Mouse (Mus musculus) CD4-positive helper T cell, adult 2 months (primary cell): ENCODE data around the gene Bhlhe40.

Source experiments
- DNase-seq: peaks from one replicate; pipeline ENCODE4 v3.0.0-alpha.2; 2012; ENCODE audit warnings: low read depth, missing footprints, low spot score

The Bhlhe40 gene

DNA sequence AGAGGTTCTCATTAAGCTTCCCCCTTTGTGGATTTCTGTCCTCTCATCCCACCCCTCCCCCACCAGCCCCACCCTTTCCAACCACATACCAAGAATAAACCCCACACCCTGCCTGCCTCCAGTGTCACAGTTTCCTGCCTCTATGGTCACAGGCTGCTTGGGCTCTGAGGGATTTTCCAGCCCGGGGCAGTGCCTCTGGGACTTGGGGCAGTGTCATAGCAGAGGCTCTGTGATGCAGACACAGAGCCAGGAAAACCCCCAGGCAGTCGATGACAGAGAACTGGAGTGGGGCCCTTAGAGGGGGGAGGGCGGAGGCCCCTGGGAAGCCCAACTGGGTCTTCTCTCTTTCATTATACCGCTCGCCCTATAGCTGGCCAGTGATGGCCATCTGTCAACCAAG is 27.9 kb downstream of the Bhlhe40 start:
- DNase-seq, result peak; percentile 88

DNA sequence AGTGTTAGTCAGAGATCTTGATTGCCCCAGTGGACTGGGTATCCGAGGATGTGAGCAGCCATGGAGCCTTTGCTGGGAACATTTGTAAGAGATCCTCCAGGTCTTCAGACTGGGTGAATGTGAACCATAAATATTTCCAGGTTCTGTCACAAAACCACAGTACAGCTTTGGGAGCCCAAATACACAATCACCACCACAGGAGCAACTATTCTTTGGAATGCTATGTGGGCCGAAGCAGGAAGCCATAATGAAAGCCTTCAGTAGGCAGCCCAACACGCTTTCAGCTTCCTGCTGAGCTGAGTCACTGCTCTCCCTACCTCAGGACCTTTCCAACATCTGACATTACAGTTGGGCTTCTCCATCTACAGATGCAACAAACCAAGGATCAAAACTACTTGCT is 32.6 kb downstream of the Bhlhe40 start:
- no peak for DNase-seq

DNA sequence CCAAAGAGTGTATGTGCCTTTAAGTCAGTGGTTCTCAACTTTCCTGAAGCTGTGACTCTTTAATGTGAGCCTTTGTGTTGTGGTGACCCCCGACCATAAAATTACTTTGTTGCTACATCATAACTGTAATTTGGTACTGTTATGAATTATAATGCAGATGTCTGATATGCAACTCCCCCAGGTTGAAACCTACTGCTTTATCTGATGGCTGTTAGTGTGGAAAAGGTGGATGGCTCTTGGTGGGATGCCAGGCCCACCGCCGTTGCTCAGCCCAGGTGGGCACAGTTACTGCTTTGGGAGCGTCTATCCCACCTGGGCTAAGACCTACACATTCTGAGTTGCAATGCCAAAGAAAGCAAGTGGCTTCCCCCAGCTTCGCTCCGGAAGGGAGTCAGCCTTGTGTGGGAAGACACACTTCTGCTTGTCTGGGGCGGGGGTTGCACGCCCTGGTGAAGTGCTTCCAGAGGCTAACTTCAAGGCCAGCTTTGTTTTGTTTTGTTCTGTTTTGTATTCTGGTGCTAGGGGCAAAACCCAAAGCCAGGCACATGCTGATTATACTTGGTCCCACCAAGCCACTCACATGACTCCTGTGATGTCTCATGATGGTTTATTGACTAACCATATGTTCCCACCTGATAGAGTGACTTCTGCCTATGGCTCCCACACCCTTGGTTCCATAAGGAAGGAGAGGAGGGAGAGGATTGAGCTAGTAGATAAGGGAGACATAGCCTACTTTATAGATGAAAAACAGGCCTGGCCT is 34.7 kb downstream of the Bhlhe40 start:
- DNase-seq, result no peak

DNA sequence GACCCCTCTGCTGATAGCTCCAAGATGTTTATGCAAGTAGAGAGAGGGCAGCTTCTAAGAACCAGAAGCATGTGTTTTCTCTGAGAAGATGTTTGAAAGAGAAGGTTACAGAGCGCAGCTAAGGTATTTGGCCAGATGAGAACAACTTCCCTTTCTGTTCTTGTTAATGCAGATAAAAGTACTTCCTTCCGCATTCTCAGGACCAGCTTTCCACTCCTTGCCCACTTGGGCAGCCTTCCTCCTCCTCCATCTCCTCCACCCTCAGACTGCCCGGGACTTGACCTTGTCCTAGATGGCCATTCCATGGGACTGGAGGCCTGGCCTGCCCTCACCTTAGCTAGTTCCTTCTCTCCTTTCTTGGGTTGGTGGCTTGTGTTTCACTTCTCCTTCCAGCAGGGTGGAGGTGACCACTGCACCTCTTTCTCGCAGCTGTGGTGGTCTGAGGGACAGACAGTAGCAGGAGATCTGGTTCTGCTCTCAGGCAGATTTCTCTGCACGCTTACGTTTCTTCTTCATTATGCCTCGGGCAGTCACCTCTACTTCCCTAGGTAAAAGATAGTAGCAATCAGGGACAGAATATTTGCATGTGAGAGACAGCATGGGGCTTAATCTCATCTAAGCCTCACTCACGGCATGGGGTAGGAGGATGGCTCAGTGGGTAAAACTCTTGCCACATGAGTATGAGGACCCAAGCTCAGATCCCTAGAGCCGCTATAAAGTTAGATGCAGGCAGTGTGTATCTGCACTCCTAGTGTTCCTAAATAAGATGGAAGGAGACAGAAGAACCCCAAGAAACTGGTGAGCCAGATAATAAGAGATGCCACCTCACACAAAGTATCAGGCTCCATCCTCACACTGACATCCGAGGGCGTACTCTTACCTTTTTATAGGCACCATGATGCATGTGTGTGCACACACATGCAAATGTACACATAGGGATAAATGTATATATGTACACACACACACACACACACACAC is 35.7 kb downstream of the Bhlhe40 start:
- DNase-seq, result no peak

DNA sequence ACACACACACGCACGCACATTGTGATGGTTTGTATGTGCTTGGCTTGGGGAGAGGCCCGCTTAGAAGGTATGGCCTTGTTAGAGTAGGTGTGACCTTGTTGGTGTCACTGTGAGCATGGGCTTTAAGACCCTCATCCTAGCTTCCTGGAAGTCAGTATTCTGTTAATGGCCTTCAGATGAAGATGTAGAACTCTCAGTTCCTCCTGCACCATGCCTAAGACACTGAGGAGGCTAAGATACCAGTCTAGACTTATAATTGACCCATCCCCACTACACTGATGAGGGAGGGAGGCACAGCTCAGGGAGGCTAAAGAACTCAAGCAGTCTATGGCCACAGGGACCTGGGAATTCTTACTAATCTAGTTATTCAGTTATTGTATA is 36.4 kb downstream of the Bhlhe40 start:
- DNase-seq, result no peak

DNA sequence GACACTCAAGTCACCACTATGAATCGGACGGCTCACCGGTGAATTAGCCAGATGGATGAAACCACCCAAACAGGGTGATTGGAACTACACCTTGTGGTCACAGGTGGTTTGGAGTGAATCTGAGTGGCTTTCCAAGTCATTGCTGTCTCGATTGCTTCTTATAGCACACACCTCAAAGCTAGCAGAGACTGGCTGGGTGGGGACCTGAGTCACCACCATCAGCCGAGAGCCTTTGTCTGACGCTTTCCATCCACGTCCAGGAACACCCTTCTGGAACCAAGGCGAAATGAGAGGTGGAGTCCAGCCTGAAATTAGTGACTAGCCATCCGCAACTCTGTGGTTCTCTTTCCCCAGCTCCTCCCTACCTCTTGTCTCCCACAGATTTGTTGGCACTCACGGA is 36.9 kb downstream of the Bhlhe40 start:
- DNase-seq, result no peak

DNA sequence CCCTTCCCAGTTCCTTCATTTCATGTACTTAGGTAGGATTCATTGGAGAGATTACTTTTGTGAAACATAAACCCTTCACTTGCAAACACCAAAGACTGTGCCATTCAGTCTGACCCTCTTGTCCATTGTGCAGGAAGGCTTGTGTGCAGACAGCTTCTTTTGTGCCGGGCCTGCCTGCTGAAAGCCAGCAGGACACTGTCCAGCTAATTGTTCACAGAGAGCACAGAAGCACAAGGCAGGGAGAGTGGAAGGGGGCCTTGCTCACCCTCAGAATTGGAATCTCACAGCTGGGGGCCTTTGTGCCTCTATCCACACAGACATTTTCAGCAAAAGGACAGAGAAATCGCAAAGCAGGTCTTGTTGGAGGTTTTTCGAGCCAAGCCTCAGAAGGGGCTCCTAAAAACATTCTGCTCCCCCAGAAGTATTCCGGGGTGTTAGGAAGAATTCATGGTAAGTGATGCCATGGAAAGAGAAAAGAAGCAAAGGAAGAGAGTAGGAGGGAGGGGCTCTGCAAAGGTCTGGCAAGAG is 38.0 kb downstream of the Bhlhe40 start:
- no peak for DNase-seq

DNA sequence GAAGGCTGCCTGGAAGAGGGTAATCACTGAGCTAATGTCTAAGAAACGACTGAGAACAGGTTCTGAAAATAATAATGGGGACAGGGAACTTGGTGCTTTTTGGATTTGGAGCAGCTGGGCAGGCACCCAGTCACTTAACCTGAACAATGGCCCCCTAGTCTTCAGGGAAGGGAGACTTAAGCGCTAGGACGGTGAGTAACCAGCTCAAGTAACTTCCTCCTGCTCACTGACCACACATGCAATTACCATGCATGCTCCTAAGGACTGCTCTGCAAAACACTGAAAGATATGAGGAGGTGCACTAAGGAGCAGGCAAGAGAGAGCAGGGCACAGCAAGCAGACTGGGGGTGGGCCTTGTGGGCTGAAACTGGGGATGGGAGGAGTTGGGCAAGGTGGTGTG is 39.2 kb downstream of the Bhlhe40 start:
- DNase-seq, result no peak

DNA sequence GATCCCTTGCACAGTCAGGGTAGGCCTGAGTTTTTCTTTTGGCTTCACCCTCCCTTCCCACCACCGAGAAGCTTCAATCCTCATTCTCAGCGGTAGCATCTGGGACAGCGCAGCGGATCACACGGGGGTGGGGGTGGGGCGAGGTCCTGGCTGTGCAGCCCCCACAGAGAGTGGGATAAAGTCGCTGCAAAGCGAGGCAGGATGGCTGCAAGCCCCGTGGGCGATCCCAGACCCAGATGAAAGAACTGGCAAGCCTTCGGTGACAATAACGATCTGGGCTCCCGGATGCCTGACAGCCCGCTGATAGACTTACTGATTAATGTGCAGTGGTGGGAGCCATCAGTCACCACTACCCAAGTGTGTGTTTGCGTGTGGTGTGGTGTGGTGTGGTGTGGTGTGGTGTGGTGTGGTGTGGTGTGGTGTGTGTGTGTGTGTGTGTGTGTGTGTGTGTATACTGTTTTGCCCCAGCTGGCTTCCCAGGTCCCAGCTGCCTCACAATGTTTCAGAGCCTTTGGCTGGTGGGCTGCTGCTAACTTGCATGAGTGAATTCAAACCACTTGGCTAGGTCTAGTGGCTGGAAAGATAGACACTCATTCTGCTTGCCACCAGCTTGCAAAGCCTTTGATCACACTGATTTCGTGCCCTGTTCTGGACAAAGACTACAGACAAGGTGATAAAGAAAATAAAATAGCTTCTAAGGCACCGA is 40.4 kb downstream of the Bhlhe40 start:
- DNase-seq, result no peak

DNA sequence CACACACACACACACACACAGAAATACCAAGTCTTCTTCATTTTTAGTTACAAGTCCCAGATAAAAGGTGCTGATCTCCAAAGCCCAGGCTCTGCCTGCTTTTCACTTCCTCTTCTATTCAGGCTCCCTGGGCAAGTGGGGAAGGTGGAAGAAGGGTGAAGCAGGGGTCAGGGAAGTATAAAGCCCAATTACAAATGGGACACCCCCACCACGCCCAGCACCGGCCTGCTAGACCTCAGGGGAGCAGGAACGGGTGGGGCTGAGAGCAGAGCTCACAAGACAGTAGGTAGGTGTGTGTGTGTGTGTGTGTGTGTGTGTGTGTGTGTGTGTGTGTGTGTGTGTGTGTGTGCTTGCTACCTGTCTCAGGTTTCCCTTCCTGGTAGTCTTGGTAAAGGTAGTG is 42.2 kb downstream of the Bhlhe40 start:
- no peak for DNase-seq

DNA sequence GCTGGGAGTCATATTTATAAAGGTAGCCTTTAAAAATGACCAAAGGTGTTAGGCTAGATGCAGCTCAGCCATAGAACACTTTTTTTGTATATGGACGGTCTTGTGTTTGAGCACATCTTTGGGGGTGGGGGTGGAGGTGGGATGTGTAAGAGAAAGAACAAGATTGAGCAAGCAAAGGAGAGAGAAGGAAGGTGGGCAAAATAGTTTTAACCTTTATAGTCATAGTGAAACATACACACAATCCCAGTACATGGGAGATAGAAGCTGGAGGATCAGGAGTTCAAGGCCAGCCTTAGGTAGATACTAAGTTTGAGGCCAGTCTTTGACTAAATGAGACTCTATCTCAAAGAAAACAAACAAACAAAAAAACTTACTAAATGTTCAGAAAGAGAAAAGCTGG is 42.7 kb downstream of the Bhlhe40 start:
- no peak for DNase-seq

DNA sequence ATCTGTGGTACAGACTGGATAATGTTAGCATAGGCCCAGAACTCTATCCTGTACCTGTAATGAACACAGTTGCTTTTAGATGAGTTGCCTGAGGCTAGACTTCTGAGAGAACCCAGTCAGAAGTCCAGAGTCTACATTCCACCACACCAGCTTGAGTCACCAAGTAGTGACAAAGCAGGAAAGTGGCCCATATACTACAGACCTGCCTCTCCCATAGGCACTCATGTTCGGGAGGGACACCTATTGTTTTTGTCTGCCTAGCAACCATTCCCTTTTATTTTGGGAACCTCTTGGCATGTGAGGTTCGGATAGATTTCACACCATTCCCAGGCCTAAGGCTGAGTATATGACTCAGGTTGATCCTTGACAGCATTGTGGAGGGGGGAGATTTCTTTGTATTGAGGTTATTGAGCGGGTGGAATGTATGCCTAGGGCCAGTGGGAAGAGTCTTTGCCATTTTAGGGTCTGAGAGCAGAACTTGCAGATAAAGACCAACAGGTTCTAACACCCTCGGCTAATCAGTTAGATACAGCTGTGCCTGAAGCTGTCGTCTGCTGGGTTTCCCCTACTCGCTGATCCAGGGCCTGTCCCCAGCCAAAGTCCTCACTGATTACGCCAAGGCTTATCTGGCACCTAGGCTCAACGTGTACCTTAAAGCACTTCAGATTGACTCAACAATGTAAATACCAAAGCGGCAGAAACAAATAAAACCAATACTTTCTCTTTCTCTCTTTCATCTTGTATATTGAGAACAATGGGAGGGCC is 44.1 kb downstream of the Bhlhe40 start:
- no peak for DNase-seq

DNA sequence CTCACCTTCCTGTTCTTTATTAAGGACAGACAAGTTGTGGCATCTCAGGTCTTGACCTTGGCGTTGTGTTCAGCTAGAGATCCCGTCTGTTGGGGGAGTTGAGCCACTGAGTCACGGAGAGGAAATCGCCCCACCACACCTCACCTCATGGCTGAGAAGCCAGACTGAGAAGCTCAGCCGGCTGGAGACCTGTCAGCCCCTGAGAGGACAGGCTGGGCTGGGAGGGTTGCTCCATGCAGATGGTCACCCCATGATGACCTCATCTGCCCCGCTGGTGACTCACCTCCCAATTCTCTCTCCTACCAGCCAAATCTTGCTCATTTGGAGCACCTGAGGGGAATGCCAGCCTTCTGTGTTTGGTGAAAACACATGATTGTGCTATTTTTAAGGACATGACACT is 45.5 kb downstream of the Bhlhe40 start:
- no peak for DNase-seq

DNA sequence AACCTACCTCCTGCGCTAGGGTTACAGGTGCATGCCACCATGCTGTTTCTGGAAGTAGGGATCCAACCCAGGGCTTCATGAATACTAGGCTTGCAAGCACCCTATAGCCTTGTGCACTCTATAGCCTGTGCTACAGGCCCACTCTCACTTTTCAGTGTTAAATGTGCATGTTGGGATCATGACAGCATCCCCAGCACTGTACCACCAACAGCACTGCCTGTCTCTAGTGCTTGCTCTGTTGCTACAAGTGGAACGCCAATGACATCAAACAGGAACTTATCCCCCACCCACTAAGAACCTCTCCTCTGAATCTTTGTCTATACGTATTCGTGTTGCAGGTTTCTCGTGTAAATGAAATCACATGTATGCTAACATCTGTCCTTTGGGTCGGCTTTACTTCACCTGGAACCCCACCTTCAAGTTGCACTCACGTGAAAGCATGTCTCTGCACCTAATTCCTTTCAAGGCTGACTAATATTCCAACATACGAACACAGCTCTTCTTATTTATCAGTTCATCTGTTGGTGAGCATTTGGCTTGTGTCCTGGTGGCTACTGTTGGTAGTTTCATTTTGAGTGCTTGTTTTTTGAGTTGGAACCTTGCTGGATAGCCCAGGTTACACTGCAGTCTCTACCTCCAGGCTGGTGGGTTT is 46.7 kb downstream of the Bhlhe40 start:
- peak; percentile 20 for DNase-seq

DNA sequence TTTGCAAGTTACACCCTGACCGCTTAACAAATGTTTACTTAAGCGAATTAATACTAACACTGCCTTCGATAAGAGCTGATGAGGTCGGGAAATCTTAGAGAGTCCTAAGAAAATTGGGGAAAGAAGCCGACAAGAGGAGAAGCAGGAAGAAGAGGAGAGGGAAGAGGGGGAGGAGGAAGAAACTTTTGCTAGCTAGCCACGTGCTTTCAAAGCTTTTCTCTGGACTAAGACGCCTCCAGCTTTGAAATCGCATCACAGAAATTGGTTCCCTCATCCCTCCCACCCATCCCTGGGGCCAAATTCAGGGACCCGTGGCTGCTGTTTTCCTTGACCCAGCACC is 48.7 kb downstream of the Bhlhe40 start:
- no peak for DNase-seq

DNA sequence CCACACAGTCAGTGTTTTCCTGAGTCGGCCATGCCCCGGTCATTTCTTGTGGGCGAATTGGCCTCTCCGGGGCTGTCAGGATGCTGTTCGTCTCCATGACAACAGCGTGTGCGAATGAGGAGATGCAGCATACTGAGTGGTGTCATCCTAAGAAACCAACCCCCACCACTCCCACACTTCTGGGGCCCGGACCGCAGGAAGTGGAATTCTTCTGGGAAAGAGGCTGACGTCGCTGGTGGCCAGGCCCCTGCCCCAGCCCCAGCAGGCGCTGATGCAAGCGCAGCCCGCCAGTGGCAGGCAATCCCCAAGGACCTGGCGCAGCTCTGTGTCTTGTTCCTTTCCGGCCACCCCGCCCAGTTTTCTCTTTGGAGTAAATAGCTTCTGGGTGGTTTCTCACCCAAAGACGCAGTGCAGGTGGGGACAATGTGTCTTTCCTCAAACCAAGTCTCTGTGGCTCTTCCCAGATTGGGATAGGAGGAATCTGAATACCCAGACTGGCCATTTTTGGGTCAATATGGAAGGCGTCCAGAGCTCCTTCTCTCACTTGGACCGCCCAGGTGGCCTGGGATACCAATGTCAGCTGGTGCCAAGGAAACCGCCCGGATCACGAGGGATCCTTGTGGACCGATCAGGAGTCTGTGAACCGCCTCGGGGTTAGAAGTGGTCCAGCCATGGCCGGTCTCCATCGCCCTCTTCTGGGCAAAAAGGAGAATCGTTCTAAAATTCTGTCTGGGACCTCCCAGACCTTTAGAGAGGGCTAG is 49.2 kb downstream of the Bhlhe40 start:
- peak; percentile 75 for DNase-seq

DNA sequence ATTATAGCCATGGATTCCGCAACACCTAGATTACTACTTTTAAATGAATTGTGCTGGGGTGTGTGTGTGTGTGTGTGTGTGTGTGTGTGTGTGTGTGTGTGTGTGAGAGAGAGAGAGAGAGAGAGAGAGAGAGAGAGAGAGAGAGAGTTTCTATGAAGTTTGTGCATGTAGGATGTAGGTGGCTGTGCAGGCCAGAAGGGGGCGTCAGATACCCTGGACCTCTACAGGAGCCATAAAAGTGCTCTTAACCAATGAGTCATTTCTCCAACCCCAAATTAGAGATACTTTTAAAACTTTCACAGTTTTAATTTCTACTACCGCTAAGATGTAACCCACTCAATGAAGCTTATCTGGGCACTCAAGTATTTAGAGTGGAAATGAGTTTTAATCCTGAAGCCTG is 50.2 kb downstream of the Bhlhe40 start:
- peak; percentile 27 for DNase-seq

DNA sequence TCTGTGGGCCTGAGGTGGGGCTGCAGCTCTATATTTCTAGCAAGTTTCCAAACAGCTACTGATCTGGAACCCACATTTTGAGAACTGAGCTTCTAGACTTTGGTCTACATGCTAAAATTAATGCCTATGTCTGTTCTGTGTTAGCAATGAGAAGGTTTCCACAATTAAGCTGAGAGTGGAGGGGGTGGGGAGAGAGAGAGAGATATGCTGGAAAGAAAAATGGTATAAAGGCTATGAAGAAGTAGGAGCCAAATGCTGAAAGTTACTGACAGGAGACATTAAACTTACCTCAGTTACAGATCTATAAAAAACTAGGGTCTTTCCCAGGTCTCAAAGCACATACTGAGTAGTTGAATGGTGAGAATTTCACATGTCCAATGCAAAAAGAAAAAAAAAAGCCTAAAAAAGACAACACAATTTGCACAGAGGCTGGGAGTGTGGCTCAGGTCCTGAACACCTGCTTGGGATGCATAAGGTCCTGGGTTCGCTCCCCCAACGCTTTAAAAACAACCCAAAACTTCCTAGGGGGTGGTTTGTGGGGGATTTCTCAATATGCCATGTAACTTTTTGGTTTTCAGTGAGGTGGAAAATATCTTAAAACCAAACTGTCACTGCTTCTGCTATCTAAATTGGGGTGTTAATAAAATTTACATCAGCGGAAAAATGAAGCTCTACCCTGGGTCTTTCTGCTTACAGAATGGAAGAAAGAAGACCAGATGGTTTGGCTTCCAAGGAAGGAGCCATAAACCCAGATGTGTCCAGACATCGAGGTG is 50.9 kb downstream of the Bhlhe40 start:
- no peak for DNase-seq

DNA sequence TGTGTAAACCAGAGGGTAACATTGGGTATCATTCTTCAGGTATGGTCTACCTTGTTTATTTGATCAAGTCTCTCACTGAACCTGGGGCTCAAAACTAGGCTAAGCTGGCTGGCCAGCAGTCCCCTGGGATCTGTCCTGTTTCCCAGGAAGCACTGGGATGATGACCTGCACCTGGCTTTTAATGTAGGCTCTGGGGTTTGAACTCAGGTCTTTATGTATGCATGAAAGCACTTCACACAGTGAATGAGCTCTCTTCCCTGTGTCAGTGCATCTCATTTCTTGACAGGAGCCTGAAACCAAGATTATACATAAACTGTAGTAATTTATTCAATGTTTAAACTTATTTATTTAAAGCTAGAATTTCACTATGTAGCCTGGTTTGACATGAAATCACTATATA is 51.7 kb downstream of the Bhlhe40 start:
- DNase-seq, result no peak
